Mouse (Mus musculus): ENCODE measurements around the gene Als2cr12.
"Not testable (repeated sequence)": the region's sequence is repeated elsewhere in the genome, so short reads cannot be mapped to it uniquely, and the experiment has no call there.

DNA sequence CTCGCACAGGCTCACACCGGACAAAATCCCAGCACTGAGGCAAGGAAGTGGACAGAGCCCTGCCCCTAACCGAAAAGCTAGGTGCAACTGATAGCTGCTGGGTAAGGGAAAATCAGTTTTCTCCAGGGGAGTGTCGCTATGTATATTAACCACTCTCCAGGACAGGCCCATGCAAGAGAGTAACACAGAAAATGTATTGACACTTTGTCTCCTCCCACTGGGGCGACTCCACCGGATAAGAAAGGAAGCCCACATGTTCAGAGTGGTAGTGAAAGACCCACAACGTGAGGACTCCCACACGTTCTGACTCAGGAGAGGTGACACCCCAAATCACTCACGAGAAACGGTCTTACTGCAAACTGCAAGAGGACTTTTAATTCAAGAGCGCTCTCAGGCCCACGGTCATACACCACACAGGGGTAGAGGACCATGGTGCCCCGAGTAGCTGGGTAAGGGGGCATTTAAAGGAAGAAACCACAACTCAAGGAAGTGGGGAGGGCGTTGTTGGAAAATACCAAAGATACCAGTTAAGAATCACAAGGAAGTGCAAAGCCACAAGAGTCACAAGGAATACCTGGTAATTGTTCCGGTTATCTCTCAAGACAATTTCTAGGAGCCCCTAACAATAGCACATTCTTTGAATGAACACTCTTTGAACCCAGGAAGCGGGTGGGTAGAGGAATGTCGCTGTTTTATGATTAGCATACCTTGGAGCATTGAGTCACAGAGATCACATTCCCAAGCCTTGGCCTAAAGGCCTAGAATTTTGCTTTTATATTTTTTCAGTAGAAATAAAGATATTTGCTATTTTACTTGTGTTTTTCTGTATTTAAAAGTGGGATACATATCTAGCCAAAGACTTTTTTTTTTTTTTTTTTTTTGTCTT, 44.0 kb downstream of the Als2cr12 start:
- not testable (repeated sequence) for TF ChIP-seq POLR2A (IDR thresholded peaks at IDR 0.05; ENCODE audit: borderline replicate concordance, low read depth, low read length); CTCF (IDR thresholded peaks at IDR 0.05; ENCODE audit: low read depth, low read length)

Measured in bone marrow macrophage, adult 2 months (primary cell).